Mouse (Mus musculus) B cell, adult 62 days (primary cell): Measurements from ENCODE around the gene Zdhhc18. TPM values are rescaled to one million over a fixed set of nuclear protein-coding genes. Genes with fewer than 3 reads are reported as not detected.

Experiments used
- total RNA-seq: library from RNA; stranded (reverse); gene quantifications from 4 replicates; pipeline ENCODE4 v1.2.4, GENCODE M21; 2023

Zdhhc18 gene
- 256 to 275 TPM (median 267 TPM) in 4 replicates for total RNA-seq

DNA sequence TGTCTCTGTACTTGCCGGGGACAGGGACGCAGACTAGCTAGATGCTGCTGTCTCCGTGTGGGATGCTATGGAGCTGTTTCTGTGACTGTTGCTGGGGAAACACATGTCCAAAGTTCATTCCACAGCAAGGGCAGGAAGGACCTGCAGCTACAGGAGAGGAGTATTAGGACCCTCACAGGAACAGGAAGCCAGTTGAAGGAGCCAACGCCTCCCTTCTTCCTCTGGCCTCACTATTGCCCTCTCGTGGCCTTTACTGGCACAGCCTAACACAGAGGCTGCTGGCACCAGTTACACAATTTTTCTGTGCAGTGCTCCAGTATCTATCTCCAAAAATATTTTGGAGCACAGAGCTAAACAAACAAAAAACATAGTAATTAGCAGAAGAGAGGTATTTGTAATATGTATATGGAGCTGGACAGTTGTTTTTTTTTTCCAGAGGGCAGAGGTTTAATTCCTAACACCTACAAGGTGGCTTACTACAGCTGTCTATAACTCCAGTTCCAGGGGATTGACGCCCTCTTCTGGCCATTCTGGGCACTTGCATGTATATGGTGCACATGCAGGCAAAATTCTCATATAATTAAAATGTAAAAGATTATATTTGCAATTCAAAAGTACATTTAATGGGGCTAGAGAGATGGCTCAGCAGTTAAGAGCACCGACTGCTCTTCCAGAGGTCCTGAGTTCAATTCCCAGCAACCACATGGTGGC is at the start of gene Zdhhc18:
Gene Zdhhc18, minus strand, starts transcription at position 166 of the 711 bp plus-strand sequence.

DNA sequence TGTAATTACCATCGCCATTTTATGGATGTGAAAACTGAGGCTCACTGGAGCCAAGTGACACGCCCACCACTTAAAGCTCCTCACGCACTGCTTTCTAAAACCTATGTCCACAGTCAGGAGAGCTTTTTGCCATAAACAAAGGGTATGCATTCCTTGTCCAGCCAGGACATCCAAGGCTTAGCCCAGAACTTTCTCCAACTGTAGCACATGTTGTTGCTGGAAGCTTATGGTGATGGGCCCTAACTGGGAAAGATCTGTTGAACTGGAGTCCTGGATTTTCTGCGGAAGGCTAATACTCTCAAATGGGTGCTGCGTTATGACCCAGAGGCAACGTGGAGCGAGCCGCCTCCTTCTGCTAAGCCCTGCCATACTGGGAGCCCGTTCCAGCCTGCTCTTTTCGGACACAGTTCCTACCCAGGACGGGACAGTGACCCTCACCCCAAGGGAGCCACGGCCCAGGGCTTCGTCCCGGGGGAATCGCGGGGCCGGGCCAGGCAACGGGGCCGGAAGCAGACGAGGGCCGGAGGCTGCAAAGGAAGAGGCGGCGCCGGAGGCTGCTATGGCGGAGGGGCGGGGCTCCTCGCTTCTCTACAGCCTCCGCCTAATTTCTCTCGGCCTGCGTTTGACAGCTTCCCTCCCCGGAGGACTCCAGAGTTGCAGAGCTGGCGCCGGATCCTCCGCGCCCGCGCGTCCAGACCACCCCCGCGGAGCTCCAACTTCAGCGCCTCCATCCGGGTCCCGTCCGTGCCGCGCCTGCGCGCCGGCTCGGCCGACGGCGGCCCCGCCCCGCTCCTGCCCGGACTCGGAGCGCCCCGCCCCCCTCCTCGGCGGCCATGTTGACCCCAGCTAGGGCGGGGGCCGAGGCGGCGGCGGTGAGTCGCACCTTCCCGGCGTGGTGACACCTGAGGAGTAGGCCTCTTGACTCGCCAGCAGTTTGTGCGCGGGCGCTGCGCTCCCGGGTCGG is 22.2 kb upstream of the Zdhhc18 start, which contains the start of gene Pigv:
Gene Pigv, minus strand, starts transcription at position 767 of the 964 bp plus-strand sequence.

GRCm38 (mm10) chr4:133601721-133602218 is 48.2 kb downstream of the Zdhhc18 start, which contains the start of gene Sfn:
Gene Sfn (minus strand): TSS chr4:133602168.

DNA sequence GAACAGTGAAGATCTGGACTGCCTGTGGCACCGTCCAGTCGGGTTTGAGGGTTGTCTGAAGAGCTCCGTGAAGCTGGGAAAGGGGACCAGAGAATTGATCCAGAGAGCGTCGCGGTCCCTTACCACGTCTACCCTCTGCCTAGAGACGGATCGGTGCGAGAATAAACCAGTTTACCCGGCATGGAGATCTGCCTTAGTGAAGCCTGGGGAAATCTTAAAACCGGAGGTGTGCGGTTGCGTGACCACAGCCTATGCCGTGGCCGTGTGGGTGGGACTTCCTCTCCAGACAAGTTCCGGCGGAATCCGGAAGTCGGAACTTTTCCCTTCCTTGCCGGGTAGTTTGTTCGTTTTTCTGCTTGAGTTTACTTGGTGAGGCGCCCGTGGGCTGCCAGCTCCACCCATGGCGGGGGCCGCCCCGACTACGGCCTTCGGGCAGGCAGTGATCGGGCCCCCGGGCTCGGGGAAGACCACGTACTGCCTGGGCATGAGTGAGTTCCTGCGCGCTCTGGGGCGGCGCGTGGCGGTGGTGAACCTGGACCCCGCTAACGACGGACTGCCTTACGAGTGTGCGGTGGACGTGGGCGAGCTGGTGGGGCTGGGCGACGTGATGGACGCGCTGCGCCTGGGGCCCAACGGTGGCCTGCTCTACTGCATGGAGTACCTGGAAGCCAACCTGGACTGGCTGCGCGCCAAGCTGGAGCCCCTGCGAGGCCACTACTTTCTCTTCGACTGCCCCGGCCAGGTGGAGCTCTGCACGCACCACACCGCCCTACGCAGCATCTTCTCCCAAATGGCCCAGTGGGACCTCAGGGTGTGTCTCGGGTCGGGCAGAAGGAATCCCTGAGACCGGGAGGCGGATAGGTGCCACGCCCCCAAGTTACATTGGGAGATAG is 65.6 kb downstream of the Zdhhc18 start, which contains the start of gene Gpn2:
Gene Gpn2, plus strand, starts transcription at position 304 of the 893 bp plus-strand sequence.

GRCm38 (mm10) chr4:133574070-133574842 is 75.7 kb downstream of the Zdhhc18 start, which contains the start of gene Gpatch3:
Gene Gpatch3 (plus strand): TSS chr4:133574745.

Other genes starting within 250 kb of the Zdhhc18 start
- not detected in 4 replicates for gene Tent5b, start 170.0 kb downstream of the Zdhhc18 start, total RNA-seq
- gene Trnp1, start 151.6 kb downstream of the Zdhhc18 start, total RNA-seq: not detected in 4 replicates
- 0.24 TPM in 1 of 4 replicates, not detected in the others for gene Kdf1, start 131.2 kb downstream of the Zdhhc18 start, total RNA-seq
- 95.5 to 116 TPM (median 105 TPM) in 4 replicates for gene Nudc, start 104.2 kb downstream of the Zdhhc18 start, total RNA-seq
- gene Nr0b2, start 96.8 kb downstream of the Zdhhc18 start, total RNA-seq: not detected in 4 replicates
- 29.0 to 32.7 TPM (median 31.2 TPM) in 4 replicates for gene Gpatch3, start 75.4 kb downstream of the Zdhhc18 start, total RNA-seq
- 22.5 to 27.9 TPM (median 25.7 TPM) in 4 replicates for gene Gpn2, start 65.8 kb downstream of the Zdhhc18 start, total RNA-seq
- gene Sfn, start 48.0 kb downstream of the Zdhhc18 start, total RNA-seq: 52.4 to 56.8 TPM (median 53.5 TPM) in 4 replicates
- gene Pigv, start 22.5 kb upstream of the Zdhhc18 start, total RNA-seq: 15.6 to 23.0 TPM (median 22.3 TPM) in 4 replicates
- gene Arid1a, start 106.6 kb upstream of the Zdhhc18 start, total RNA-seq: 322 to 337 TPM (median 331 TPM) in 4 replicates
- gene Rps6ka1, start 237.6 kb upstream of the Zdhhc18 start, total RNA-seq: 69.7 to 87.8 TPM (median 78.9 TPM) in 4 replicates